Mouse (Mus musculus) right cerebral cortex, postnatal 36 days (tissue): ENCODE measurements at regions not wholly inside any gene's neighbourhood (a gene's known extent, or its start where the extent isn't known, plus 50 kb on each side); places are given as distances from the start of the nearest gene placed in this dataset.

Source experiments
- DNase-seq, 2 experiments: peaks; one replicate each; pipeline ENCODE4 v3.0.0; 2022; ENCODE audit warnings: low spot score in 2 of 2, mixed read lengths in 1 of 2

GRCm38 (mm10) chr13:28699490-28700032 lies 254.0 kb downstream of the Sox4 start:
- DNase-seq, result no peak

- no peak for DNase-seq
These were observed 255.5 kb downstream of the Sox4 start for GRCm38 (mm10) chr13:28697796-28698678.

GRCm38 (mm10) chr13:28693078-28693477 lies 260.4 kb downstream of the Sox4 start:
- no peak for DNase-seq

- peak in 1 of 2 experiments; percentile 20 for DNase-seq
These were observed 260.9 kb downstream of the Sox4 start for GRCm38 (mm10) chr13:28692587-28692986.

- no peak for DNase-seq
These were observed 262.9 kb downstream of the Sox4 start for GRCm38 (mm10) chr13:28690511-28691160.

- no peak for DNase-seq
These were observed 265.7 kb downstream of the Sox4 start for GRCm38 (mm10) chr13:28687838-28688237.

- DNase-seq, result no peak
These were observed 269.2 kb downstream of the Sox4 start for GRCm38 (mm10) chr13:28684311-28684710.

GRCm38 (mm10) chr13:28680266-28680665 lies 273.2 kb downstream of the Sox4 start:
- DNase-seq, result no peak

- DNase-seq, result no peak
These were observed 279.9 kb downstream of the Sox4 start for GRCm38 (mm10) chr13:28673622-28674021.

- DNase-seq, result no peak
These were observed 282.0 kb downstream of the Sox4 start for GRCm38 (mm10) chr13:28671543-28671942.

- DNase-seq, result no peak
These were observed 283.5 kb downstream of the Sox4 start for GRCm38 (mm10) chr13:28669832-28670585.

GRCm38 (mm10) chr13:28666832-28667231 lies 286.7 kb downstream of the Sox4 start:
- DNase-seq, result no peak

- no peak for DNase-seq
These were observed 288.4 kb downstream of the Sox4 start for GRCm38 (mm10) chr13:28665150-28665549.

GRCm38 (mm10) chr13:28664698-28665097 lies 288.8 kb downstream of the Sox4 start:
- DNase-seq, result no peak

GRCm38 (mm10) chr13:28663950-28664681 lies 289.4 kb downstream of the Sox4 start:
- no peak for DNase-seq

- DNase-seq, result no peak
These were observed 290.1 kb downstream of the Sox4 start for GRCm38 (mm10) chr13:28663459-28663858.

- DNase-seq, result no peak
These were observed 291.2 kb downstream of the Sox4 start for GRCm38 (mm10) chr13:28662316-28662752.

- DNase-seq, result no peak
These were observed 293.4 kb downstream of the Sox4 start for GRCm38 (mm10) chr13:28660151-28660550.

- no peak for DNase-seq
These were observed 294.9 kb downstream of the Sox4 start for GRCm38 (mm10) chr13:28658652-28659051.

- DNase-seq, result no peak
These were observed 298.6 kb downstream of the Sox4 start for GRCm38 (mm10) chr13:28654883-28655282.

GRCm38 (mm10) chr13:28653362-28653761 lies 300.2 kb downstream of the Sox4 start:
- no peak for DNase-seq
